29 mouse cellular contexts compared by ENCODE assay signal in the genomic region with DNA sequence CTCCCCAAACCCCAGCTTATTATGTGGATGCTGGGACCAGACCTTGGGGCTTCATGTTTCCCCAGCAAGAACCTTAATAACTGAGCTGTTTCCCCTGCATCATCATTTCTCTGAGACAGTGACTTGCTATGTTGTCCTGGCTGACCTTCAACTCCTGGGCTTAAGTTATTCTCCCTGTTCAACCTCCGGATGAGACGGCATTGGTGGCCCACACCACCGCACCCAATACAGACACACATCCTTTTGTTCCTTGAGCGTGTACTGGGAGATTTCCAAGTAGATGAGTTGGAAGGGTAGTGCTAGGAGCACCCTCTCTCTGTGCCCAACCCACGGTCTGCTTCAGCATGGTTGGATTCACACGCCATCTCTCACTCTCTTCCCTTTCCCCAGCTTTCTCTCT. TPM values are rescaled to one million over a fixed set of nuclear protein-coding genes. Genes with fewer than 3 reads are reported as not detected.
"Had no signal": no experiment of that assay in that cellular context is flagged by ENCODE, and none has a peak within 500 bp of the region (broad histone marks: within the 10 kb centered on the region; RNA-seq: fewer than 3 reads in every experiment).

No protein-coding gene starts in this region.

- H3K27ac ChIP-seq: embryonic facial prominence, embryonic 10.5 days; embryonic facial prominence, embryonic 12.5 days; embryonic facial prominence, embryonic 13.5 days; embryonic facial prominence, embryonic 15.5 days; forebrain, embryonic 10.5 days; forebrain, embryonic 12.5 days; forebrain, embryonic 13.5 days; forebrain, embryonic 15.5 days; gastrocnemius, adult 2 months; heart, adult 2 months had no signal

- H3K36me3 ChIP-seq: embryonic facial prominence, embryonic 10.5 days; embryonic facial prominence, embryonic 12.5 days; embryonic facial prominence, embryonic 13.5 days; embryonic facial prominence, embryonic 15.5 days; forebrain, embryonic 10.5 days; forebrain, embryonic 12.5 days; forebrain, embryonic 15.5 days had no signal

- H3K27me3 ChIP-seq: embryonic facial prominence, embryonic 12.5 days; embryonic facial prominence, embryonic 13.5 days; embryonic facial prominence, embryonic 15.5 days; forebrain, embryonic 15.5 days had no signal

- H3K4me1 ChIP-seq: embryonic facial prominence, embryonic 12.5 days; embryonic facial prominence, embryonic 13.5 days; embryonic facial prominence, embryonic 15.5 days had no signal

- DNase-seq: cerebellum, adult 2 months; cerebellum, adult 8-10 months; cerebellum, adult 9-10 months; cerebellum, adult 9-11 months; cerebellum, postnatal 10 days; cerebellum, postnatal 14 days; cerebellum, postnatal 25 days; cerebellum, postnatal 36 days; embryo, embryonic 11 days; forebrain, postnatal 0 days; gastrocnemius, adult 2 months; gastrocnemius, postnatal 10 days; gastrocnemius, postnatal 14 days; gastrocnemius, postnatal 25 days; gastrocnemius, postnatal 36 days; heart, adult 11 months; heart, adult 18-20 months; heart, adult 2 months had no signal

- H3K4me3 ChIP-seq: embryonic facial prominence, embryonic 10.5 days; embryonic facial prominence, embryonic 12.5 days; embryonic facial prominence, embryonic 13.5 days; embryonic facial prominence, embryonic 15.5 days; erythroblast, embryonic 14.5 days; forebrain, embryonic 10.5 days; forebrain, embryonic 12.5 days; forebrain, embryonic 13.5 days; forebrain, embryonic 15.5 days; gastrocnemius, adult 2 months; heart, adult 2 months had no signal

RNA-seq across cellular contexts. Expression of a gene that starts 3.5 kb away (rescaled TPM):
- polyA plus RNA-seq: embryonic facial prominence, embryonic 10.5 days; embryonic facial prominence, embryonic 11.5 days; erythroblast, embryonic 14.5 days; forebrain, embryonic 10.5 days; forebrain, embryonic 11.5 days; forebrain, embryonic 12.5 days had no signal

RNA-seq across cellular contexts. Expression of a gene that starts 7.5 kb away (rescaled TPM):
- polyA plus RNA-seq: embryonic facial prominence, embryonic 10.5 days; erythroblast, embryonic 14.5 days had no signal
